Mouse (Mus musculus) ovary, adult 2 months (tissue): ENCODE results near the gene Tecpr1. TPM values are rescaled to one million over a fixed set of nuclear protein-coding genes. Genes with fewer than 3 reads are reported as not detected.

ENCODE experiments used
- polyA plus RNA-seq: library from polyadenylated mRNA; depleted of rRNA; stranded (reverse); fragments of >200 nt; gene quantifications from 2 replicates; pipeline ENCODE4 v1.2.3, GENCODE M21; 2012; rRNA removed

The Tecpr1 gene
- 54.8 and 59.9 TPM in 2 replicates for polyA plus RNA-seq

GRCm38 (mm10) chr5:144223503-144223862 lies at the start of gene Tecpr1:
Gene Tecpr1 (minus strand): TSS chr5:144223615.

GRCm38 (mm10) chr5:144243901-144244487 lies 20.6 kb upstream of the Tecpr1 start, which contains the start of gene Bri3:
Gene Bri3 (plus strand): TSS chr5:144244437.

GRCm38 (mm10) chr5:144189950-144190583 lies 33.3 kb downstream of the Tecpr1 start, which contains the start of gene Bhlha15:
Gene Bhlha15 (plus strand): TSS chr5:144190286.

Other genes with a start within 250 kb of the Tecpr1 start
- gene Ccz1, start 208.7 kb downstream of the Tecpr1 start, polyA plus RNA-seq: 3.9 and 4.2 TPM in 2 replicates
- not detected in 2 replicates for gene Ocm, start 196.9 kb downstream of the Tecpr1 start, polyA plus RNA-seq
- 12.9 and 15.2 TPM in 2 replicates for gene Lmtk2, start 123.2 kb downstream of the Tecpr1 start, polyA plus RNA-seq
- gene Bhlha15, start 33.3 kb downstream of the Tecpr1 start, polyA plus RNA-seq: 1.4 and 1.5 TPM in 2 replicates
- gene Bri3, start 20.8 kb upstream of the Tecpr1 start, polyA plus RNA-seq: 135 and 184 TPM in 2 replicates
- 6.2 and 7.3 TPM in 2 replicates for gene Baiap2l1, start 134.5 kb upstream of the Tecpr1 start, polyA plus RNA-seq